Mouse (Mus musculus) frontal cortex, postnatal 14 days (tissue): ENCODE results near the gene Chrnd.

ENCODE experiments used
- DNase-seq, 2 experiments: peaks; one replicate each; pipeline ENCODE4 v3.0.0; 2022; ENCODE audit warnings: low spot score in 2 of 2

The Chrnd gene

DNA sequence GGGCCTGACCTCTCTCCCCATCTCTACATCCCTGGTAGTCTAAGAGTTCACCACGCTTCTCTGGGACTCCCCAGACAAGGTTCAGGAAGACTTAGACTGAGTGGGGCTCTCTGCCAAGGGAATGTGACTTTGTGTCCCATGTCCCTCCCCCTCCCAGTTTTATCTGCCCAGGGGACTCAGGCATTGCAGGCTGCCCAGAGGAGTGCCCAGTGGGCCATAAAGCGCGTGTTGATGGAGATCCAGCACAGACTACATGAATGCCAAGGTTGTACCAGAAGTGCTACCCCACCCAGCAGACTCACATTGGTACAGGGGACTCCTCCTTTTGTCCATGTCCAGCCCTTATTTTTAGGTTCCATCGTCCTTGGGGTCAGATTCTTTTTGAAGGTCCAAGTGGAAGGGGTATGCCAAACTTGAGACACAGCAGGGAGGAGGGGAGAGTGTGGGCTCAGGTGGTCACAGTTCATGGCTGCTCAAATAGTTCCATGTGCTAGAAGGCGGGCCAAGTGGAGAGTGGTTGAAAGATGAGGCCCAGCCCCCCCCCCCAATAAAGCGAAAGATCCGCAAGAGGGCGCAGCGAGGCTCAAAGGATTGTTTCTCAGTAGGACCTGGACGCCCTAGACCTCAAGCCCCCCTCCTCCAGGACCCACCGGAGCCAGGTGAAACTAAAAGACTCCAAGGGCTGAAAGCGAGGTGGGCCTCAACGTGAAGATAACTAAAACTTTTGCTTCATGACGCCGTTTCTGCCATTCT is 6.2 kb upstream of the Chrnd start:
- DNase-seq, result no peak

DNA sequence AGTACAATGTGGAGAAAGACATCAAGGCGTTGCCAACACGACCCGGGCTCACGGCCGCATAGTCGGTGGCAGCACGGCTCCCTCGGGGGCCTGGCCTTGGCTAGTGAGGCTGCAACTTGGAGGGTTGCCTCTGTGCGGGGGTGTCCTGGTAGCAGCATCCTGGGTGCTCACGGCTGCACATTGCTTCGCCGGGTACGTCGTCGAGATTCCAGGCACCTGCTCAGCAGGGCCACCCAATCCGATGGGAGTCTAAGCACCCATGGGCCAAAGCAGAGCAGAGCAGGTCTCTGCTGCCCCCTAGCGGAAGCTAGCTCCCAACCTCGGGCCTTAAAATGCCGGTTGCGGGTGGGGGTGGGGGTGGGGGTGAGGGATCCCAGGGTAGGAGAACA is 5.7 kb upstream of the Chrnd start:
- DNase-seq, result peak; percentile 51 to 57

DNA sequence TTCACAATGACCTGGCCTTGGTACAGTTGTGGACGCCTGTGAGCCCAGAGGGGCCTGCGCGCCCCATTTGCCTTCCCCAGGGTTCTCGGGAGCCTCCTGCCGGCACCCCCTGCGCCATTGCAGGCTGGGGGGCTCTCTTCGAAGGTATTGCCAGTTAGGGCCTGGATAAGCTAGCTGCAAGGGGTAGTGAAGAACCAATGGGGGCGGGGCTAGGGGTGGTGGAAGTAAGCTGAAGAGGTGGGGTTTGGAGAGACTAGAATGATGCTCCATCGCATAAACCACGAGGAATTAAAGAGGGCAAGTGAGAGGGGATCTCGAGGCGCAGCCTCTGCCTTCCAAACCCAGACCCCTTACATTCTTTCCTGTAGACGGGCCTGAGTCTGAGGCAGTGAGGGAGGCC is 4.9 kb upstream of the Chrnd start:
- DNase-seq, result no peak

DNA sequence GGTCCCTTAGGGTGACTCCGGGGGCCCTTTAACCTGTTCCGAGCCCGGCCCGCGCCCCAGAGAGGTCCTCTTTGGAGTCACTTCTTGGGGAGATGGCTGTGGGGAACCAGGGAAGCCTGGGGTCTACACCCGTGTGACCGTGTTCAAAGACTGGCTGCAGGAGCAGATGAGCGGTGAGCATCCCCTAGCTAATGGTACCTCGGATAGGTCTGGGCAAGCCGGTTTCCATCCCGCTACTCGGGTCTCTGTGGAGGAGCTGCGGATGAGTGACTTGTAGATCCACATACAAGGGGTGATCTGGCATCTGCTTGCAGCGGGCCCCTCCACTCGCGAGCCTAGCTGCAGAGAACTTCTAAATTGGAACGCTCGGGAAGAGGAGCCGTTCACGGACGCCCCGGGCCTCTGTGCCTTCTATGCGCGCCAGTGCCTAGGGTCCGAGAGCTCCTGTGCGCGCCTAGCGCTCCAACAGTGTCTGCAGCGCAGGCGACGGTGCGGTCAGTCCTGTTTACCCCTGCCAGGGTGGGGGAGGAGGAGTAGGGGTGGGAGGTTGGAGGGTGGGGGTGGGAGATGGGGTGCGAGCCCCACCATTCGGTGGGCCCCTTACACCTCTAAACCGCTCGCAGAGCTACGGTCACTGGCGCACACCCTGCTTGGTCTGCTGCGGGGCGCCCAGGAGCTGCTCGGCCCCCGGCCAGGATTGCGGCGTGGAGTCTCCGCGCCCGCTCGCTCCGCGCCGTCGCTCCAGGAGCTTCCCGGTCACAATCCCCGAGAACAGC is 4.0 kb upstream of the Chrnd start:
- no peak for DNase-seq

DNA sequence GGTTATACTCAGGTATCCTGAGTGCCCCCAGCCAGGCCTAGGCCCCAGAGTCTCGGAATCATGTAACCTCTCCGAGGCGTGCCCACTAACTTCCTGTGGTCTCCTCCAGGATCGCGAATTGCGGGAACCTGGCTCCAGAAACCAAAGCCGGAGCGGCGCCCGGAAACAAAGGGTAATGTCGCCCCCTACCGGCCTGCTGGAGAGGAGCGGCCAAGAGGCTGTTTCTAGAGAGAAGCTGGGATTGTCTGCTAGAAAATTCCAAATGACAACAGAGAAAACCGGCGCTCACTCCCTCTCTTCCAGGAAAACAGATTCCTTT is 3.4 kb upstream of the Chrnd start:
- DNase-seq, result peak in 1 of 2 experiments; percentile 70

DNA sequence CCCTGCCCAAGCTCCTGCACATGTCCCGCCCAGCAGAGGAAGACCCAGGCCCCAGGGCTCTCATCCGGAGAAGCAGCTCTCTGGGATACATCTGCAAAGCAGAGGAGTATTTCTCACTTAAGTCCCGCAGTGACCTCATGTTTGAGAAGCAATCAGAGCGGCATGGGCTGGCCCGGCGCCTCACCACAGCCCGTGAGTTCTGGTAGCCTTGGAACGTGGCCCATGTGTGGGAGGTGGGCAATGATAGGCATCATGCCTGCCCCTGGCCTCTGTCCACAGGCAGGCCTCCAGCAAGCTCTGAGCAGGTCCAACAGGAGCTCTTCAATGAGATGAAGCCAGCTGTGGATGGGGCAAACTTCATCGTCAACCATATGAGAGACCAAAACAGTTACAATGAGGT is 6.9 kb downstream of the Chrnd start:
- no peak for DNase-seq

DNA sequence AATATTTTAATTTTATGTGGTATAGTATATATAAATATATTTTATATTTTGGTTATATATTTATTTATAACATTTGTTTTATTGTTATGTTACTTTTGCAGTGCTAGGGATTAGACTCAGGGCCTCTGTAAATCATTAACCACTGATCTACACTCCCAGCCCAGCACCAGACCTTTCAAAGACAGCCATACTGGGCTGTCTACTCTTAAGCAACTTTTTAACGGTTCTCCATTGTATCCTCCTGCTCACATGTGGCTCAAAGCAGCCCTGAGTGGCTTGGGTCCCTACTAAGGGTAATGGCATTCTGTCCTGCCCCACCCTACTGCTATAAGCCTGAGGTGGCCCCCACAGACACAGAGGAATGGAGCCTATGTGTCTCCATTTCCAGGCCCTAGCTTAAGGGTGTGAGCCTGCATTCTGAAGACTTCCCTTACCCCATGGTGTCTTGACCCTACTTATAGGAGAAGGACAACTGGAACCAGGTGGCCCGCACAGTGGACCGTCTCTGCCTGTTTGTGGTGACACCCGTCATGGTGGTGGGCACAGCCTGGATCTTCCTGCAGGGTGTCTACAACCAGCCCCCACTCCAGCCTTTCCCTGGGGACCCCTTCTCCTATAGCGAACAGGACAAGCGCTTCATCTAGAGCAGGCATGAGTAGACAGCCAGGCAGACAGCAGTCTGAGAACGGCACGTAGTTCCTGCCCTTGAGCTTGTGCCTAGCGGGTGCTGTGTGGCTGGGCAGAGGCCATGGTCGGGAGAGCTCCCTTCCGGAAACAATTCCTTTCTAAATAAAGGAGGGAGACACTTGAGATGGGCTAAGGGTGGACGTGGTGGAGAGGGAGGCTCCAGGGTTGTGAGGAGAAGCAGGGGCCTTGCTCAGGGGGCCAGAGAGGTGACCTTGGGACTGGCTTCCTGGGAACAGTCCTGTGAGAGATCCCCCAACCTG is 8.0 kb downstream of the Chrnd start:
- DNase-seq, result no peak

DNA sequence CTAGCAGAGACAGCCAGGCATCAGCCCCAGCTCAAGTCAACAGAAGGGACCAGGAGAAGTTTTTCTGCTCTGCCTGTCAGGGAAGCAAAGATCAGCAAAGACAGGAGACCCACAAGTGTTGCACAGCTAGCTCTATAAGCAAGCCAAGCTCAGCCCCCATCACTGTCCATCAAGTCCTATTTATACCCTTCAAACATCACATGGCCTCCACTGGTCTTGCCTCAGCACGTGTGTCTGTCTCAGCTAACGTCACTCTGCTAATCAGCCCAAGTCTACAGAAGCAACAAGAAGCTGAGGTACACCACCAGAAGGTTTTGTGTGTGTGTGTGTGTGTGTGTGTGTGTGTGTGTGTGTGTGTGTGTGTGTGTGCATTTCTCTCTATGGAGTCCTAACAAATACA is 10.4 kb downstream of the Chrnd start:
- DNase-seq, result no peak

DNA sequence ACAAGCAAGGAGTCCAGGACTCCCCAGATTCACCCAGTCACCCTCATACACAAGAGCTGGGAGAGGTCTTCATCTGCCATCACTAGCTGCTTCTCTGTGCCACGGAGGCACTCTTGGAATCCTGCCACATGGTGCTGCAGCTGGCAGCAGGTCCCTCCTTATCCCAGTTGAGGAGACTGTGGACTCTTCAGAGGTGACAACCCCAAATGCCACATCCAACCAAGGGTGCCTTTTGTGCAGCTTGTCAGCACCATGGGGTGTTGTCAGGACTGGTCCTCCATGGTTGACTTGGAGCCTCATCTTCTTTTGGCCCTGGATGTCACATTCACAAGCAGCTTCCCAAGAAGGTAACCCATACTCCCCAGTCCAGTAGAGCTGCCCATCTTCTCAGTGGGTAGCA is 11.4 kb downstream of the Chrnd start:
- DNase-seq, result no peak

DNA sequence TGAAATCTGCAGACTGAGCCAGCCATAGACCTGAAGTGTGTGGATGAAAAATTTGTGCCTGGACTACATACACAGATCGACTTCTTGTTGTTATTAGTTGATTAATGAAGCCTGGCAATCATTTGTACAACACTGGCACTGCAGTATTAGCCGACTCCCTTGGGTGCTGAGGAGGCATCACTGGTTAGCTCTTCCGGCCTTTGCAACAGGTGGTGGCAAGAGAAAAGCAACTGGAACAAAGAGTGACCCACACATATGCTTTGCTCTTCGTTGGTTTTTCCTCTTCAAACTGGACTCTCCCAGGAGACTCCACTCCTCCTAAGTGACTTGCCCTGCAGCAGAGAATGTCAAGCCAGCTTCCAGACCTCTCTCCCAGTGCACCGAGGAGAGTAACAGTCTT is 13.4 kb downstream of the Chrnd start:
- DNase-seq, result no peak

DNA sequence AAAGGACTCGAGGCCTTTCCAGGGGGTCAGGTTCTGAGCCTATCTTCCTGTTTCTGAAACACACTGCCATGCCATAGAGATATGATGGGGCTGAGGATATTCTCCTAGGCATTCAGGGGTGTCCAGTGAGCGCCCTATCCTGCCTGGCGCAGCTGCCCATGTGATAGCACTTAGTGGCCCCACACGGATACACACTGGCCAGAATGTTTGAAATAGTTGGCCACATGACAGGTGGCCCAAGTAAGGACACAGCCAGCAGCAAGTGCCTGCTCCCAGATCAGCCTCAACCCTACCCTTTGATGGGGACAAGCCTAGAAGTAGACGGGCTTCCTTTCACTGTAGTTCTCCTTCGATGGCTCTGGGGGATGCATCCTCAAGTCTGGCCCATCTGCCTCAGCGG is 14.1 kb downstream of the Chrnd start, which contains the start of gene Chrng:
Chrng (plus strand) TSS at position 193 of the 400 bp plus-strand sequence.
- no peak for DNase-seq

DNA sequence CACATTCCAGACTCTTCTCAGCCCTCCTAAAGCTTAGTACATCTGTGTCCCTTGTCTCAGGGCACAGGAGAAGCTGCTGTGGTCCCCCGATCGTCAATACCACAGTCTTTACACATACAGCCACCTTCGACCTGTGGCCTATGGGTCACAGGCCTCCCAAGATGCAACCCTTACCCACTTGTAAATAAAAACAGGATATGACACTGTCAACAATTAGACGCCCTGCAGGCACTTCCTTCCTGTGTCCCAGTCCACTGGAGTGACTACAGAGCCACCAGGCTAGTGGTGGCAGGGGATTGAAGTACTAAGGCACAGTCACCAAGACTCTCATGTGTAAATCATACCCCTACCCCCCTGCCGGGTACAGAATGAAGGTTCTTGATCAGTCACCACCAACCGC is 14.6 kb downstream of the Chrnd start:
- no peak for DNase-seq

DNA sequence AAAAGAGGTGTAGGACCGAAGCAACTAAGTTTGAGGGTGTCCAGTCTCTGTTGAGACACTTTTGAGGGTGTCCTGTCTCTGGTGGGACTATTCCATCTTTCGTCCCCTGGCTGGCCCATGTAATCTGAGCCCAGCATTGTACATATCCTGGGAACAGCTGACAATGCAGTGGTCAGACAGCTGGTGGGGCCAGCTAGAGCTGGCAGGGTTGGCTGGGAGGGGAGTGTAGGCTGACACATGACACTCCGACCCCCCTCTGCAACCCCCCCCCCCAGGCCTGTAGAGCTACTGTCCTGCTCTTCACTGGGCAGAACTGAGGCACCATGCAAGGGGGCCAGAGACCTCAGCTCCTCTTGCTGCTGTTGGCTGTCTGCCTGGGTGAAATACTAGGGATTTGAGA is 15.1 kb downstream of the Chrnd start:
- no peak for DNase-seq

DNA sequence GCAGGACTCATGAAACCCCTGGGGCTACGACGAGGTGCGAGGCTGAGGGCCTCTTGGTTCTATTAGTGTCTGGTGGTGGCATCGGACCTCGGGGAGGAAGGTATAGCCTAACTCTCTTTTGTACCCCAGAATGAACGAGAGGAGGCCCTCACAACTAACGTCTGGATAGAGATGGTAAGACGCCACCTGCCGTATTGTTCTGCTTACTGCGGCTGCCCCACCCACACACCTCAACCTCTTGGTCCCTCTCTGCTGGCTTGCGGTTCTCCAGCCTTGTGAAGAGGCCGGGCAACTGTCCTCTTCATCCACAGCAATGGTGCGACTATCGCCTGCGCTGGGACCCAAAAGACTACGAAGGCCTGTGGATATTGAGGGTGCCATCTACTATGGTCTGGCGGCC is 15.9 kb downstream of the Chrnd start:
- no peak for DNase-seq

DNA sequence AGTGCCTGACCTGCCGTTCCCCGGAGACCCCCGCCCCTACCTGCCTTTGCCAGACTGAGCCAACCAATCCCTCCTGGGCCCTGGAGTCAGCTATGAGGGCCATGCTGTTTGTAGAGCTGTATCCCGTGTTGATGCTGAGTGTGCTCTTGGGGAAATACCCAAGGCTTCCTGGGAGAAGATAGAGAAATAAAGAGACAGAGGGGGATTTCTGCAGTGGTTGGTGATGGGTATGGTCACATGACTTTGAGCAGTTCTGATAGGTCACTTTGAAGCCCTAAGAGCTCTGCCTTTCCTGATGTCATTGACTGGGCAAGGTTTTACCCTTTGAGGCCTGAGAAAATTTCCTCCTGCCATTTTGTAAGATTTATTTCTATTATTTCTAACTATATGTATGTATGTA is 21.0 kb downstream of the Chrnd start:
- DNase-seq, result no peak

DNA sequence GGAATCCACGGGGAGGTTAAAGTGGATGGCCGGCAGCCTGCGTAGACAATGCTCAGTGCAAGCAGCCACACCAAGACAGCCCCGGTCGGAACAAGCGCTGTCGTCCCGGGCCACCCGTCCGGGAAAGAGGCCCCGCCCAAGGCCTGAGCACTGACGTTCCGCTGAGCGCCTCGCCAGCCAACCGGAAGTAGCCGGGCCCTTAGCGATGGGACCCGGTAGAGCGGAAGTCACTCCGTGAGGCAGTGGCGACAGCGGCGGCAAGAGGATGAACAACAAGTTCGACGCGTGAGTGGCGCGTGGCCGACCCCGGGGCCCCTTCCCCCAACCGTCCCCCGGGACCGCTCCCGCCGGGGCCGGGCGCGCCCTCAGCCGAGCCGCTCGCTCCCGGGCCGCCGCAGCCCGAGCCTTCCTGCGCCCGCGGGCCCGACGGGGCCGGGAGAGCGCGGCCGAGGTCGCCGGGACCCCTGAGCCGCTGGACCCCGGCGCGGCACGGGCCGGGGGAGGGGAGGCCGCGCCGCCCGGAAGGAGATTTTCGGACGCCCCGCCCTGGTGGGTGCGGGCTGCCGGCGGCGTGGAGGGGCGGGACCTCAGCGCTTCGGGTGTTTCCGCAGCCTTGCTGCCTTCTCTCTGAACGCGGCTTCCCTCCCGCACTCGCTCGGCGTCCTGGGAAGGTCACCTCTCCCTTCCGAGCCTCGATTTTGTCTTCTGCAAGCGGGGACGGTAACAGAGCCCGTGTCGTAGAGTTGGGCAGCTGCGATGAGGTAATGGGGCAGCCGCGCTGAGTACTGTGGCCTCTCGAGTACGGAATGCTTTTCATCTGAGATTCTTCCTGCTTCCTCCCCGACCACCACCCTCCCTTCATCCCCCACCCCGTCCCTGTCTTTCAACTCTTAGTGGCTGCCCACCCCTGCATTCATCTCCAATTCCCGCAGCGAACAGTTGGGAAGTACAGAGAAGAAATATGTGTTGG is 23.6 kb downstream of the Chrnd start, which contains the start of gene Eif4e2:
Eif4e2 (plus strand) TSS at position 180 of the 970 bp plus-strand sequence.
- DNase-seq, result peak; percentile 88 to 90

DNA sequence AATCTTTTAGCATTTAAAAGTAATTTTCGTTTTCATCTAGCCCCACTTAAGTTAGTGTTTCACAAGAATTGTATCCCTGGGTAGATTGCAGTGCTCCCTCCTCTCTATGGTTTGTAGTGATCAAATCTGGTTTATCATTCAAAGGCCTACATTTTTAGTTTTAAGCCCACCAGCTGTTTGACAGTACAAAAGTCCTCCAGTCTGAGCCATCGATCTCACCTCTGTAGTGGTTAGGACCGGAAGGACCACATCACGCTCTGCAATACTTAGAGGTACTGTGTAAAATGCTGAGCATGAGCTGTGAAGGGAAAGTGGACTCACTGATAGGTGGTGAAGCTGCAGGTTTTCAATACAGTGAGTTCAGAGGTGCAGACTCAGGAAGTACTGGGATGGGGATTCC is 24.3 kb downstream of the Chrnd start:
- no peak for DNase-seq

DNA sequence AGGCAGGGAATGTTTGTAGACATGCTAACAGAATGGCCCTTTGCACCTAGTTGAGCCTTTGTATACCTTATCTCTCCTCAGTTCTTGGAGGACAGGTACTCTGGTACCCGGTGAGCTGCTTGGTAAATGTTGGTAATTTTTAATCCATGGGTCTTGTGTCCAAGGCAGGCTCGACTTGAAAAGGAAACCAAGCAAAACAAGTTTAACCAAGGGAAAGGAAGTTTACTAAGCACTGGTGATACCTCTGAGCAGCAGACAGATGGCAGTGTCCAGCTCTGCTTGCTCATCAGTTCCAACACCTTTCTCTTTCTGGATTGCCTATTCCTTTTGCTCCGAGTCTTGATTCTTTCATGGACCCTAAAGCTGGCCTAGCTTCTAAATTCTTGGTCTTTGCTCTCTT is 27.5 kb downstream of the Chrnd start:
- DNase-seq, result no peak

DNA sequence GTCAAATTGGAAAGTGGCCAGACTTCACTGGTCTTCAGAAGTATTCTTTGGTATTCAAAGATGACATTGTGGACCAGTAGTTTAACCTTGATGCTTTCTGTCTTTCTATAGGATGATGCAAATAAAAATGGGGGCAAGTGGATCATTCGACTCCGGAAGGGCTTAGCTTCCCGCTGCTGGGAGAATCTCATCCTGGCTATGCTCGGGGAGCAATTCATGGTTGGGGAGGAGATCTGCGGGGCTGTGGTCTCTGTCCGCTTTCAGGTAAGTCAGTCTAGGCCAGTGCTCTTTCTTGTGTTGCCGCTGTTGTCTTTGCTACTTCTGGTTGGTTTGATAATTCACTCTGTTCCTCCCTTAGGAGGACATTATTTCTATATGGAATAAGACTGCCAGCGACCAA is 35.3 kb downstream of the Chrnd start:
- no peak for DNase-seq

DNA sequence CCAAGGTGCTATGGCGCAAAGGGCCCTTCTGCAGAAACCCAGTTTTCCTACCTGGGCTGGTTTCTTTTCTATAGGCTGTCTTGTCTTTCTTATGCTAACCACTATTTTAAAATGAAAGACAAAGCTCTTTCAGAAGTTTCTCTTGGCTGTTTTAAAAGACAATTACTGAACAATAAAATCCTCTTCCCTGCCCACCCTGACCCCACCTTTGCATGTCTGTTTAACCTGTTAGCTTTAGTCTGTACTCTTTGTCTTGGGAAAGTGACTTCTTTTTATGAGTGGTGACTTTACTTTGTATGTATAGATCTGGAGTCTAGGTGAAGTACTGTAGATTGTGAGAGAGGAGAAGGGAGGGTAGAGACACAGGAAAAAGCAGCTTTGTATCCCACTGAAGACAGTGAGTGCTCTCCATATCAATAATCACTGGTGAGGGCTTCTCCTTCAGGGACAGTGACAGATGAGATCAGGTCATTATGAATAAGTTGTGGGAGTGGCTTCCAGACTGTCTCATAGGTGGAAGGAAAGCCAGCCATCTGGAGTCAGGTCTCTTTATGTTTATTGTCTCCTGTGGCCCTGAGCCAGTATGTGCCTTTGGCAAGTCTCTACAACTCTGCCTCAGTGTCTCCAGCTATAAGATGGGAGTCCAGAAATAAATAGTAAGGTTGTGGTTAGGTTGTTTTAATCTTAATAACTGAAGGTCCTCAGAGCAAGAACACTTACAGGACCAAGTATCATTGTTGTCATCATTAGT is 36.2 kb downstream of the Chrnd start:
- DNase-seq, result no peak
